Mouse (Mus musculus) liver, embryonic 12.5 days (tissue): ENCODE results near the gene Ccdc57. TPM values are rescaled to one million over a fixed set of nuclear protein-coding genes. Genes with fewer than 3 reads are reported as not detected.

Source experiments
- ATAC-seq: fragments of 200-750 bp; cut with Nextera tagmentation; 2 replicates; pipeline ENCODE4 v1.8.0; 2017; ENCODE audit warnings: moderate number of reproducible peaks, mild to moderate bottlenecking, moderate library complexity
- H3K27ac ChIP-seq: fragments of 300-500 bp; sonication (generic); 2 replicates; pipeline ENCODE4 v1.5.1; 2016; ENCODE audit warnings: mild to moderate bottlenecking
- H3K27me3 ChIP-seq: fragments of 300-500 bp; sonication (generic); replicated peaks from 2 replicates; pipeline ENCODE4 v1.6.1; 2016; ENCODE audit warnings: mild to moderate bottlenecking, moderate library complexity
- H3K36me3 ChIP-seq: fragments of 300-500 bp; sonication (generic); 2 replicates; pipeline ENCODE4 v1.6.1; 2016; ENCODE audit warnings: mild to moderate bottlenecking, moderate library complexity
- H3K4me1 ChIP-seq: fragments of 300-500 bp; sonication (generic); 2 replicates; pipeline ENCODE4 v1.6.1; 2016
- H3K4me2 ChIP-seq: fragments of 300-500 bp; sonication (generic); 2 replicates; pipeline ENCODE4 v1.6.1; 2016; ENCODE audit warnings: mild to moderate bottlenecking, moderate library complexity
- H3K4me3 ChIP-seq: fragments of 300-500 bp; sonication (generic); 2 replicates; pipeline ENCODE4 v1.5.1; 2016; ENCODE audit warnings: mild to moderate bottlenecking, moderate library complexity
- H3K9ac ChIP-seq: fragments of 300-500 bp; sonication (generic); 2 replicates; pipeline ENCODE4 v1.6.1; 2016; ENCODE audit warnings: mild to moderate bottlenecking, moderate library complexity
- H3K9me3 ChIP-seq: fragments of 300-500 bp; sonication (generic); replicated peaks from 2 replicates; pipeline ENCODE4 v1.6.1; 2016; ENCODE audit warnings: mild to moderate bottlenecking, moderate library complexity
- WGBS: fragments of 180-500 bp; shearing (Covaris S2); methylation state at CpG from one replicate; pipeline ENCODE4 v1.1.7; 2016; ENCODE audit not compliant: insufficient replicate concordance; 5-methylcytosine and 5-hydroxymethylcytosine counted together
- polyA plus RNA-seq: library from polyadenylated mRNA; unstranded; fragments of >200 nt; fragmentation: Nextera tagmentation; extraction: Ambion mirVana; gene quantifications from 2 replicates; pipeline ENCODE4 v1.2.1, GENCODE M21; 2016

Ccdc57 gene
- polyA plus RNA-seq, 1 experiment from 2014 or later = 3.2 TPM

GRCm38 (mm10) chr11:120928468-120928867, 4.2 kb downstream of the Ccdc57 start:
- WGBS = 46% methylated on average over 4 of the region's 4 CpGs
- Histone ChIP-seq H3K4me2 (0 out of 2 replicates have a peak overlapping the region, but pooled peaks have one; percentile 1), H3K9me3 (0 out of 2 replicates have a peak, but pooled peaks cover 3% of the 10 kb centered on the region), H3K27me3 (no peaks in the 10 kb centered on the region), H3K9ac (no peak overlapping the region), H3K4me3 (no peak overlapping the region), H3K36me3 (peaks cover 48% of the 10 kb centered on the region), H3K27ac (0 out of 2 replicates have a peak overlapping the region, but pooled peaks have one; percentile 53), H3K4me1 (peaks cover 56% of the 10 kb centered on the region)
- no peak for ATAC-seq

GRCm38 (mm10) chr11:120922528-120922927, 10.1 kb downstream of the Ccdc57 start:
- no peak overlapping the region for H3K9ac ChIP-seq
- H3K27me3 ChIP-seq = no peaks in the 10 kb centered on the region
- peaks cover 74% of the 10 kb centered on the region for H3K36me3 ChIP-seq

GRCm38 (mm10) chr11:120917756-120918155, 14.9 kb downstream of the Ccdc57 start:
- Histone ChIP-seq H3K36me3 (peaks cover 55% of the 10 kb centered on the region), H3K4me2 (no peak overlapping the region), H3K9ac (no peak overlapping the region), H3K27me3 (no peaks in the 10 kb centered on the region), H3K4me3 (no peak overlapping the region), H3K4me1 (0 out of 2 replicates have a peak, but pooled peaks cover 3% of the 10 kb centered on the region), H3K9me3 (no peaks in the 10 kb centered on the region), H3K27ac (no peak overlapping the region)
- WGBS = 84% methylated on average over 5 of the region's 5 CpGs
- ATAC-seq = no peak

More at GRCm38 (mm10) chr11:120922528-120922927, 10.1 kb downstream of the Ccdc57 start:
- 78% methylated on average over 3 of the region's 3 CpGs for WGBS
- Histone ChIP-seq H3K4me2 (no peak overlapping the region), H3K4me3 (no peak overlapping the region), H3K9me3 (no peaks in the 10 kb centered on the region), H3K4me1 (peaks cover 9% of the 10 kb centered on the region; the same call in 1 of the 2 replicates), H3K27ac (peak overlapping the region; percentile 11)
- 0 out of 2 replicates have a peak, but pooled peaks have one; percentile 30 for ATAC-seq

- 33% methylated on average over 3 of the region's 3 CpGs for WGBS
- Histone ChIP-seq H3K27ac (no peak overlapping the region), H3K36me3 (peaks cover 48% of the 10 kb centered on the region), H3K4me3 (no peak overlapping the region), H3K27me3 (no peaks in the 10 kb centered on the region), H3K4me1 (0 out of 2 replicates have a peak, but pooled peaks cover 3% of the 10 kb centered on the region), H3K9me3 (no peaks in the 10 kb centered on the region), H3K9ac (no peak overlapping the region), H3K4me2 (no peak overlapping the region)
- ATAC-seq = no peak
Measured at GRCm38 (mm10) chr11:120916477-120916876, 16.2 kb downstream of the Ccdc57 start.

- ATAC-seq = no peak
- H3K36me3 ChIP-seq = peaks cover 27% of the 10 kb centered on the region
- H3K4me1 ChIP-seq = 0 out of 2 replicates have a peak, but pooled peaks cover 3% of the 10 kb centered on the region
- H3K9ac ChIP-seq = no peak overlapping the region
- WGBS = 92% methylated on average over 4 of the region's 4 CpGs
- H3K4me2 ChIP-seq = no peak overlapping the region
- H3K27me3 ChIP-seq = no peaks in the 10 kb centered on the region
- H3K27ac ChIP-seq = no peak overlapping the region
- H3K4me3 ChIP-seq = no peak overlapping the region
- no peaks in the 10 kb centered on the region for H3K9me3 ChIP-seq
Measured at GRCm38 (mm10) chr11:120913796-120914195, 18.9 kb downstream of the Ccdc57 start.

- Histone ChIP-seq H3K4me3 (no peak overlapping the region), H3K27me3 (no peaks in the 10 kb centered on the region), H3K4me1 (peaks cover 49% of the 10 kb centered on the region), H3K4me2 (no peak overlapping the region), H3K27ac (no peak overlapping the region), H3K36me3 (peaks cover 3% of the 10 kb centered on the region; the same call in 1 of the 2 replicates), H3K9me3 (no peaks in the 10 kb centered on the region), H3K9ac (no peak overlapping the region)
- ATAC-seq = peak; percentile 44; the same call in 1 of the 2 replicates
- WGBS = 10% methylated on average over 1 of the region's 1 CpGs
Measured at GRCm38 (mm10) chr11:120905430-120905873, 27.2 kb downstream of the Ccdc57 start.

GRCm38 (mm10) chr11:120904561-120904960, 28.1 kb downstream of the Ccdc57 start:
- H3K9ac ChIP-seq = no peak overlapping the region
- no peaks in the 10 kb centered on the region for H3K27me3 ChIP-seq
- peaks cover 54% of the 10 kb centered on the region for H3K4me1 ChIP-seq
- H3K36me3 ChIP-seq = peaks cover 3% of the 10 kb centered on the region; the same call in 1 of the 2 replicates
- H3K9me3 ChIP-seq = no peaks in the 10 kb centered on the region
- H3K4me3 ChIP-seq = no peak overlapping the region
- 81% methylated on average over 3 of the region's 3 CpGs for WGBS
- no peak overlapping the region for H3K4me2 ChIP-seq
- no peak for ATAC-seq
- H3K27ac ChIP-seq = 0 out of 2 replicates have a peak overlapping the region, but pooled peaks have one; percentile 5

- Histone ChIP-seq H3K4me1 (peaks cover 67% of the 10 kb centered on the region), H3K27ac (peak overlapping the region; percentile 94), H3K4me2 (peak overlapping the region; percentile 27; the same call in 1 of the 2 replicates), H3K36me3 (peaks cover 3% of the 10 kb centered on the region; the same call in 1 of the 2 replicates), H3K4me3 (no peak overlapping the region), H3K9me3 (no peaks in the 10 kb centered on the region), H3K9ac (no peak overlapping the region), H3K27me3 (no peaks in the 10 kb centered on the region)
- WGBS = 74% methylated on average over 24 of the region's 24 CpGs
- ATAC-seq = no peak
Measured at GRCm38 (mm10) chr11:120903159-120903850, 29.4 kb downstream of the Ccdc57 start.

GRCm38 (mm10) chr11:120902487-120903142, 30.1 kb downstream of the Ccdc57 start:
- H3K27me3 ChIP-seq = no peaks in the 10 kb centered on the region
- peaks cover 74% of the 10 kb centered on the region for H3K4me1 ChIP-seq
- peak overlapping the region; percentile 6; the same call in 1 of the 2 replicates for H3K9ac ChIP-seq
- H3K9me3 ChIP-seq = no peaks in the 10 kb centered on the region
- H3K4me3 ChIP-seq = no peak overlapping the region
- H3K27ac ChIP-seq = peak overlapping the region; percentile 94
- peak; percentile 68 for ATAC-seq
- peak overlapping the region; percentile 36 for H3K4me2 ChIP-seq
- 43% methylated on average over 10 of the region's 10 CpGs for WGBS
- H3K36me3 ChIP-seq = peaks cover 5% of the 10 kb centered on the region

- Histone ChIP-seq H3K9ac (peak overlapping the region; percentile 6; the same call in 1 of the 2 replicates), H3K4me1 (peaks cover 77% of the 10 kb centered on the region), H3K36me3 (peaks cover 6% of the 10 kb centered on the region), H3K27me3 (no peaks in the 10 kb centered on the region), H3K4me2 (peak overlapping the region; percentile 36), H3K4me3 (no peak overlapping the region), H3K27ac (peak overlapping the region; percentile 94), H3K9me3 (no peaks in the 10 kb centered on the region)
- 81% methylated on average over 21 of the region's 21 CpGs for WGBS
- no peak for ATAC-seq
Measured at GRCm38 (mm10) chr11:120901729-120902486, 30.8 kb downstream of the Ccdc57 start.
